Mouse (Mus musculus): Measurements from ENCODE around the gene Snrnp200.

GRCm38 (mm10) chr2:127269491-127270299 lies 61.5 kb downstream of the Snrnp200 start, which contains the start of gene Stard7:
- TF ChIP-seq RAD21 (IDR thresholded peaks at IDR 0.05; ENCODE audit: low read depth, low read length) (no peak), ELF1 (IDR thresholded peaks at IDR 0.05; ENCODE audit: low read depth, low read length) (no peak), EP300 (IDR thresholded peaks at IDR 0.05; ENCODE audit: low read depth in 1 of 2, low read length in 2 of 2) (no peak), GABPA (IDR thresholded peaks at IDR 0.05; ENCODE audit: low read depth, low read length) (no peak), CHD1 (IDR thresholded peaks at IDR 0.05; ENCODE audit: low read depth, low read length) (no peak), POLR2A (IDR thresholded peaks at IDR 0.05; ENCODE audit: control insufficient read depth in 1 of 2, insufficient read depth in 1 of 2, low read depth in 1 of 2, low read length in 2 of 2, poor library complexity in 1 of 2) (peak in 1 of 2 experiments; percentile 84; a peak in 2 of 4 replicates), CTCF (IDR thresholded peaks at IDR 0.05 in 2 of 3, conservative IDR thresholded peaks at IDR 0.05 in 1 of 3; ENCODE audit: control insufficient read depth in 1 of 3, insufficient read depth in 1 of 3, low read depth in 2 of 3, low read length in 3 of 3, poor library complexity in 1 of 3, severe bottlenecking in 1 of 3) (no peak)

Measured in MEL (cell line).